Mouse (Mus musculus) liver, postnatal 0 days (tissue): ENCODE measurements at regions not wholly inside any gene's neighbourhood (a gene's known extent, or its start where the extent isn't known, plus 50 kb on each side); places are given as distances from the start of the nearest gene placed in this dataset.
A peak's percentile ranks its signal among the peaks of the same experiment; 100 is the strongest.

ENCODE experiments used
- ATAC-seq: fragments of 200-750 bp; cut with Nextera tagmentation; 2 replicates; pipeline ENCODE4 v1.8.0; 2017; ENCODE audit warnings: mild to moderate bottlenecking, moderate library complexity
- DNase-seq: peaks from one replicate; pipeline ENCODE4 v3.0.0-alpha.2; 2016
- H3K27ac ChIP-seq: fragments of 300-500 bp; sonication (generic); 2 replicates; pipeline ENCODE4 v1.5.1; 2014; ENCODE audit warnings: antibody characterized with exemption, moderate library complexity, mild to moderate bottlenecking, low read depth
- H3K27me3 ChIP-seq: fragments of 300-500 bp; sonication (generic); 2 replicates; pipeline ENCODE4 v1.6.1; 2014; ENCODE audit warnings: low read length, control low read depth, mixed read lengths; ENCODE audit not compliant: insufficient read depth
- H3K36me3 ChIP-seq: fragments of 300-500 bp; sonication (generic); replicated peaks from 2 replicates; pipeline ENCODE4 v1.6.1; 2014; ENCODE audit warnings: mild to moderate bottlenecking, control low read depth, low read length, moderate library complexity, mixed read lengths; ENCODE audit not compliant: insufficient read depth
- H3K4me1 ChIP-seq: fragments of 300-500 bp; sonication (generic); 2 replicates; pipeline ENCODE4 v1.6.1; 2014; ENCODE audit warnings: antibody characterized with exemption, mild to moderate bottlenecking, control low read depth; ENCODE audit not compliant: insufficient read depth
- H3K4me2 ChIP-seq: fragments of 300-500 bp; sonication (generic); 2 replicates; pipeline ENCODE4 v1.6.1; 2014; ENCODE audit warnings: low read depth, mild to moderate bottlenecking, low read length, moderate library complexity, mixed read lengths
- H3K4me3 ChIP-seq: fragments of 300-500 bp; sonication (generic); 2 replicates; pipeline ENCODE4 v1.5.1; 2014; ENCODE audit warnings: low read depth, low read length
- H3K9ac ChIP-seq: fragments of 300-500 bp; sonication (generic); replicated peaks from 2 replicates; pipeline ENCODE4 v1.6.1; 2014; ENCODE audit warnings: mild to moderate bottlenecking, moderate library complexity
- H3K9me3 ChIP-seq: fragments of 300-500 bp; sonication (generic); 2 replicates; pipeline ENCODE4 v1.6.1; 2016; ENCODE audit warnings: mild to moderate bottlenecking, control low read depth, low read length, mixed read lengths
- CTCF ChIP-seq: sonication (generic); IDR thresholded peaks from 2 replicates; pipeline ENCODE4 v1.5.1; 2016; ENCODE audit warnings: antibody characterized with exemption, low read depth
- EP300 ChIP-seq: IDR thresholded peaks from 2 replicates; pipeline ENCODE4 v1.6.1; 2016; ENCODE audit warnings: antibody characterized with exemption, low read depth, mild to moderate bottlenecking
- WGBS: fragments of 180-500 bp; shearing (Covaris S2); extraction: QIAGEN DNeasy Blood & Tissue Kit; methylation state at CpG from one replicate; pipeline ENCODE4 v1.1.7; 2014; ENCODE audit not compliant: insufficient replicate concordance; 5-methylcytosine and 5-hydroxymethylcytosine counted together

DNA sequence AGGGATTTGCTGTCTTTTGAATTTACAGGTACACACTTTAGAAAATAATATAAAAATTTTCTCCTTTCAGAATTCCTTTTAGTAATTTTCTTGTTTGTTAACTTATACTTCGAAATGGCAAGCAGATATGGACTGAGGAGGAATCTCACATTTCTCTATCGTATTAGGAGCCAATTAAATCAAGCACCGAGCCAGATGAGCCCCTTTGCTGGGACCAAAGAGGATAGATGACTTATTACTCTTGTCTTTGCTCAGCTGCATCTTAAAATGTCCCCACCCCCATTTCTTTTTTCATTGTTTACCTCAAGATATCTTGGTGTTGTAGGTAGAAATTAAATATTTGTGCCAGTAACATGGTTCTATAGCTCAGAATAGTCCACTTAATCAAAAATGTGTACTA lies 247.7 kb upstream of the Rgmb start:
- 62% methylated on average over 3 of the region's 3 CpGs for WGBS
- no peak for DNase-seq

DNA sequence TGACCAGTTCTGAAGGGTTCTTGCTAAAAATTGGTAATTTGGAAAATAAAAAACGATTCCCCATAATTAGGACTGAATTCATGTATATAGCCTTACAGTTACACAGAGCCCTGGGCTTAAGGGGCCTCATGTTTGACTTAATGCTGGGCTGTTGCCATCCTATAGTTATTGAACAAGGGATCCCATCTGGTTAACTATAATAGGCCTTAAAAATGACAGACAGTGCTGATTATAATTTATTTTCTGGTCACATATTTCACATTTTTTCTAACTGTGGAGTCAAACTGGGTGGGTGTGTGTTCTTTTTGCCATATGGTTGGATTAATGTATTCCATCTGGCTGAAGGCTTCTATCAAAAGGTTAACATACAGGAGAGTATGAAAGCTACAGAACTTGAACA lies 238.5 kb upstream of the Rgmb start:
- Histone ChIP-seq H3K4me3 (no peak overlapping the region), H3K36me3 (no peaks in the 10 kb centered on the region), H3K9ac (no peak overlapping the region), H3K4me1 (no peaks in the 10 kb centered on the region), H3K9me3 (no peaks in the 10 kb centered on the region), H3K27ac (no peak overlapping the region), H3K4me2 (no peak overlapping the region), H3K27me3 (no peaks in the 10 kb centered on the region)
- no peak for DNase-seq
- TF ChIP-seq EP300 (no peak), CTCF (no peak)
- ATAC-seq = no peak
- 37% methylated on average over 1 of the region's 1 CpGs for WGBS

More for the DNA sequence above, 247.7 kb upstream of the Rgmb start:
- H3K36me3 ChIP-seq = no peaks in the 10 kb centered on the region
- no peak overlapping the region for H3K27ac ChIP-seq
- H3K4me3 ChIP-seq = no peak overlapping the region
- no peak overlapping the region for H3K9ac ChIP-seq
- ATAC-seq = no peak
- H3K4me2 ChIP-seq = no peak overlapping the region
- no peak for TF ChIP-seq CTCF
- TF ChIP-seq EP300 = no peak
- no peaks in the 10 kb centered on the region for H3K27me3 ChIP-seq
- no peaks in the 10 kb centered on the region for H3K4me1 ChIP-seq
- no peaks in the 10 kb centered on the region for H3K9me3 ChIP-seq

DNA sequence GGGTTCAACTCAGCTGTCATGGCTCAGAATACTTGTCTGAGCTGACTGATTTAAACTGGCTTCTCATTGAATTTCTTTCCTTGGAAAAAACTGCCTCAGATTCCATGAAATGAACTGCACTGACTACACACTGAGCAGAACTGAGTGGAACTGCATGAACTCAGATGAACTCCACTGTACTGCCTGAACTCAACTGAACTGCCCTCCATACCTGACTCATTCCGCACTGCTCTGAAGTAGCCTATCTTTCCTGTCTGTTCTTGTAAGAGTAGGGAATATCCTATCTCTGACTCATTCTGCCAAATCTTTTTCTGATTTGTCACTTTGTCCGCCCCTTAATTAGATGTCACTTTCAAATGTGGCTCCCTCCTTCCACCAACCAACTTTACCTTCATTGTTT lies 237.0 kb upstream of the Rgmb start:
- Histone ChIP-seq H3K9ac (no peak overlapping the region), H3K27ac (no peak overlapping the region), H3K4me3 (no peak overlapping the region), H3K4me2 (no peak overlapping the region), H3K4me1 (no peaks in the 10 kb centered on the region), H3K36me3 (no peaks in the 10 kb centered on the region), H3K9me3 (no peaks in the 10 kb centered on the region), H3K27me3 (no peaks in the 10 kb centered on the region)
- no peak for ATAC-seq
- 72% methylated on average over 2 of the region's 2 CpGs for WGBS
- TF ChIP-seq CTCF (no peak), EP300 (no peak)
- DNase-seq = no peak

DNA sequence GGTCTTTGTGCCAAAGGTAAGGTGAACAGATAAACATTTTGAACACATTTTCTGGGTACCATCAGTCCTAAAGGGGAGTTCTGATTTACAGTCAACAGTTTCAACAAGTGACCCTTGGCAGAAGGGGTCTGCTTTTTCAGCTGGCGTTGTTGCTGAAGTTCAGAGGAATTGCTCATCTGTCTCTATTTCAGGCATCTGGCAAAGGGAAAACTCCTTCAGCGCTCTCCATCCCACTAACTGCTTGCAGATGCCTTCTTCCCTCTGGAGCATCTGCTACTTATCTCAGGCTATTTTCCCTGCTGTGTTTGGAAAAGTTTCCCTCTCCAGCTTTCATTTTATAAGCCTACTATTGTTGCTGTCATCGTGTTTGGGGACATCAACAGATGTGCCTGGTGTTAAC lies 223.6 kb upstream of the Rgmb start:
- WGBS = 47% methylated on average over 3 of the region's 3 CpGs
- DNase-seq = no peak
- Histone ChIP-seq H3K36me3 (no peaks in the 10 kb centered on the region), H3K4me3 (no peak overlapping the region), H3K9ac (no peak overlapping the region), H3K4me1 (no peaks in the 10 kb centered on the region), H3K4me2 (no peak overlapping the region), H3K27me3 (no peaks in the 10 kb centered on the region), H3K9me3 (no peaks in the 10 kb centered on the region), H3K27ac (no peak overlapping the region)
- no peak for ATAC-seq
- no peak for TF ChIP-seq EP300
- TF ChIP-seq CTCF = no peak

DNA sequence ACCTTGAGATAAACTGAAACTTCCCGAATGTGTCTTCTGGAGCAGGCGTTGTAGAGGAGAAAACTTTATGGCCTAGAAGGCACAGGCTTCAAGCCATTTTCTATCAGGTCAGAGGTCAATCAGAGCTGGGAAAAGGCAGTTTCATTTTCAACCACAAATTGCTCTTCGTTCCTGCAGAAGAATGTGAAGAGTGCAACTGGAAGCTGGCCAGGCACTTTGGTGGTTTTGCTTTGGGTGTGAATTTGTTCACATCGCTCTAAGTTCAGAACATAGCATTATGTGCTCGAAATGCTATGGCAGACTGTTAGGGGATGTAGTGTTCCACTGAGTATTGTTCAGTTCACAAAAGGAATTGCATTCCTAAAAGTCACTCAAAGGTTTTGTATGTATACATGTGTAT lies 220.9 kb upstream of the Rgmb start:
- ATAC-seq (no peak), DNase-seq (no peak)
- no peaks in the 10 kb centered on the region for H3K4me1 ChIP-seq
- no peaks in the 10 kb centered on the region for H3K36me3 ChIP-seq
- H3K9me3 ChIP-seq = no peaks in the 10 kb centered on the region
- no peaks in the 10 kb centered on the region for H3K27me3 ChIP-seq
- H3K4me3 ChIP-seq = no peak overlapping the region
- WGBS = 37% methylated on average over 5 of the region's 5 CpGs
- no peak for TF ChIP-seq EP300
- no peak for TF ChIP-seq CTCF
- H3K9ac ChIP-seq = no peak overlapping the region
- H3K27ac ChIP-seq = no peak overlapping the region
- 0 out of 2 replicates have a peak overlapping the region, but pooled peaks have one; percentile 6 for H3K4me2 ChIP-seq

DNA sequence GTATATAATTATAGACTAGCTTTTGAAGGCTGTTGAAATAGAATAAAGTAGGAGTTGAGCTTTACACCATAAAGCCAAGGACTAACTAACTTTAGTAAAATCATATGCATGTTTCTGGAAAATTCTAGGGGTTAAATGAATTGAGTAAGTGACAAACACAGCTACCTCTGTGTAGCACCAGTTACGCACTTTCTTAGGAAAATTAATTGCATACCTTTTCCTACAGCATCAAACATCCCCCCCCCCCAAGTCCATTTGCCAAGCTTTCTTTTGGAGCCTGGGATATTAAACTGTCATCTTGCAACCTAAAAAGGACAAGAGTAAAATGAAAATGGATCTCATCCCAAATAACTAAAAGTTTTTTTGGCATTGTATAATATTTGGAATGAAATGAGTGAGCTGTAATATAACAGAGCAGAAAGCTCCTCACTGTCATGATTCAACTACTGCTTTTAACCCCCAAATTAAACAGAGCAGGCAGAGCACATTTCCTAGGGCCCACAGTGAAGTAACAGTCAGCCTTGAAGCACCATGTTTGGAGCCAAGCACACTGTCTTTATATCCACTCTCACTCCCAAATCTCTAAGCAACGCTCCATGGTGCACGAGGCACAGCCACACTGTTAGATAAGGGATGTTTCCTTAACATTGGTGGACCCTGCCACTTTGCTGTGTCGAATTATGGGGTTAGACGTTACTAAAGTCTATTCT lies 210.9 kb upstream of the Rgmb start:
- WGBS = 61% methylated on average over 5 of the region's 5 CpGs
- H3K27ac ChIP-seq = no peak overlapping the region
- H3K36me3 ChIP-seq = no peaks in the 10 kb centered on the region
- no peak overlapping the region for H3K4me3 ChIP-seq
- no peak for TF ChIP-seq CTCF
- TF ChIP-seq EP300 = no peak
- no peak overlapping the region for H3K9ac ChIP-seq
- H3K9me3 ChIP-seq = no peaks in the 10 kb centered on the region
- no peak overlapping the region for H3K4me2 ChIP-seq
- DNase-seq (no peak), ATAC-seq (no peak)
- no peaks in the 10 kb centered on the region for H3K4me1 ChIP-seq
- H3K27me3 ChIP-seq = no peaks in the 10 kb centered on the region

DNA sequence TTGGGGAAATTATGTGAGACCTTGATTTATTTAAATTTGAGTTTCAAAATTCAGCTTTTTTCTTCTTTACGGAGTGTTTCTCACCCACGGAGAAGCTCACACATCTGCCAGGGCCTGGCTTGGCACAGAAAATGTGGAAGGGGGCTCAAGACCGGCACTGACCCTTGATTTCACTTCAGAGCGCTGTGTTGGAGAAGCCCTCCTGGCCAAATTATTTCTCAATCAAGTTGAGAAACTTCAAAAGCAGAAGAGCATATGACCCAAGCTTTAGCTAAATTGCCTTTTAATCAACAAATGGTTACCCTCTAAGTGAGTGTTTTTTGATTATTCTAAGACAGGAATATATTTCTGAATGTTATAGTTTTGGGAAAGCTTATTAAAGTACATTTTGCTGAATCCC lies 197.2 kb upstream of the Rgmb start:
- H3K36me3 ChIP-seq = no peaks in the 10 kb centered on the region
- H3K9me3 ChIP-seq = no peaks in the 10 kb centered on the region
- DNase-seq (no peak), ATAC-seq (no peak)
- H3K9ac ChIP-seq = no peak overlapping the region
- no peak for TF ChIP-seq CTCF
- no peak for TF ChIP-seq EP300
- no peak overlapping the region for H3K4me3 ChIP-seq
- no peak overlapping the region for H3K27ac ChIP-seq
- no peaks in the 10 kb centered on the region for H3K27me3 ChIP-seq
- no peak overlapping the region for H3K4me2 ChIP-seq
- H3K4me1 ChIP-seq = no peaks in the 10 kb centered on the region
- 73% methylated on average over 4 of the region's 4 CpGs for WGBS
